Mouse (Mus musculus) CH12F3 (cell line): ENCODE results near the gene Nceh1.

Experiments
- in situ Hi-C: fragments of 300-500 bp; cut with MboI; formaldehyde crosslinking; loops from 2 replicates; pipeline ENCODE4 v1.14.3; 2020; ENCODE audit warnings: low sequenced_read_pairs

Nceh1 gene

DNA sequence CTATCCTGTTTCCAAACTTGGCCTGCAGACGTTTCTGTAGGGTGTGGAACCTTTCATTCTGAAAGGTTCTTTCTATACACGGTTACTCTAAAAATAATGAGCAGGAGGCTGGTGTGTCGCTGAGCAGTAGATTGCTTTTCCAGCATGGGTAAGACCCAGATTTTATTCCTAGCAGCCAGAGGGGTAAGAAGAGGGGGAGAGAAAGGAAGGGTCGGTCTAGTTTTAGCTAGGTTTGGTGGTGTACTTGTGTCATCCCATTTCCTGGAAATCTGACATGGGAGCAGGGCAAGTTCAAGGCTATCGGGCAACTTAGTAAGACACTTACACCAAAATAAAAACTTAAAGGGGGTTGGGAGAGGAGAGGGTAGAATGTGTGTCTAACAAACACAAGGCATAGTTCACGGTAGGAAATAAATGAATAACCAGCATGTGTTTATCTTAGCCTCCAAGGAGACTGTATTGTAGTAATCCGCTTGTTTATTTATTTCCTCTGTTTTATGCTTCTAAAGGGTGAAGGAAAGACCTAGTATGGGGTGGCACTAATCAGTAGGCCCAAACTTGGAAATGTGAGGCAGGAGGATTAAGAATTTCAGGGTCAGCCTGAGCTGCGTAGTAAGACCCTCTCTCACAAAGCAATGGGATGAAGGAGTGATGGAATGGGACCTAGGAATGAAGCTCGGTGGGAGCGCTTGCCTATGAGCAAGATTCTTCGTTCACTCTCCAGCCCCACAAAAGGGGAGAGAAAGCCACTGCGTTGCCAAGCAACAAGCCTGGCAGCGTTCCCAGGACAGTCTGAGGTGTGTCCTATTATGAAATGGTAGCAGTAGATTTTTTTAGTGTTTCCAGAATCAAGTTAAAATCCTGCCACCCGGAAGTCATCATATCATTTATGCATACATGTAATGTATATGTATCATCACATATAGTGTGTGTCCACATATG lies 6.8 kb downstream of the Nceh1 start:
- in situ Hi-C loops, result no loop called here

DNA sequence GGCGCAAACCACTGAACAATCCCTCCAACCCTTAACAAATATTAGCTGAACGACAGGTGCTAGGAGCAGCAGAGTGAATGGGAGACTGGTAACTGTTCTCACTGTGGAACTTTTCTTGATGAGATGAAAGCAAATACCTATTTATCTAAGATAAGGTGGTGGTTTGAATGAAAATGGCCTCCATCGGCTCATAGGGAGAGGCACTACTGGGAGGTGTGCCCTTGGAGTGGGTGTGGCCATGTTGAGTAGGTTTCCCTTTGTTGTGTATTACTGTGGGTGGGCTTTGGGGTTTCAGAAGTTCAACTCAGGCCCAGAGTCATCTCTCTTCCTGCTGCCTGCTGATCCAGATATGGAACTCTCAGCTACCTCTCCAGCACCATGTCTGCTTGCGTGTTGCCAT lies 8.1 kb downstream of the Nceh1 start:
- in situ Hi-C loops, result no loop called here

DNA sequence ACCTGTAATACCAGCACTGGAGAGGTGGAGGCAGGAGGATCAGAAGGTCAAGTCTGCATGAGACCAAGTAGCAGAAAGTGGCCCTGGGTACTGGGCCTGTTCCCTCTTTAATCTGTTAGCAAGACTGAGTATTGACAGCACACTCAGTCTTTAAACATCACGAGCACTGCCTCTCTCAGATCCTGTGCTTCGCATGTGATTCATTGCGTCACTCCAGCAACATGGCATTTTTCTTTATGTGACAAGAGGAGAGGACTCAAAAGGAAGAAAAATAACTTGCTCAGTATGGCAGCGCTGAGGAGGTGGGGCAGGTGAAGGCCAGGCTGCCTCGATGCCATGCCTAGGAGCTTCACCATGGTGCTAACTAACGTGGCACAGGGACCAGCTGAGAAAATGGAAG lies 9.1 kb downstream of the Nceh1 start:
- in situ Hi-C loops, result no loop called here

DNA sequence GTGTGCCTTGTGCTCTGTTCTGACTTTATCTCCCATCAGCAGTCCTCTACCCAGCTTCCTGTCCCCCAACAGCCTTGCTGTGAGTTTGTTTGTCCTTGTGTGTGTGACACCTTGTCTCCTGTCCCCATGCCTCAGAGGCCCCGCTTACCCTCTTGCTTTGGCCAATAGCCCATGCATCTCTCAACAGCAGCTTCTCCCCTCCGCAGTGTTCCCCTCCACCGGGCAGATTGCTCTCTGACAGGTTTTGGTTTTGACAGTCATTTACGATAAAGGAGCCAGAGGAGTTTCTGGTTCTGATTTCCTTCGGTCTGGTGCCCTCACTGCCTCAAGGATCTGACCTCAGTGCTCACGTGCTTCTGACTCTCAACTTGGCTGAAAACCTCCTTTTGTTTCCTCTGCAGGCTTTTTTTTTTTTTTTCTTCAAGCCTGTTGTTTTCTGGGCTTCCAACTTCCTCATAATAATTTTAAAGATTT lies 11.1 kb downstream of the Nceh1 start:
- in situ Hi-C loops, result no loop called here

DNA sequence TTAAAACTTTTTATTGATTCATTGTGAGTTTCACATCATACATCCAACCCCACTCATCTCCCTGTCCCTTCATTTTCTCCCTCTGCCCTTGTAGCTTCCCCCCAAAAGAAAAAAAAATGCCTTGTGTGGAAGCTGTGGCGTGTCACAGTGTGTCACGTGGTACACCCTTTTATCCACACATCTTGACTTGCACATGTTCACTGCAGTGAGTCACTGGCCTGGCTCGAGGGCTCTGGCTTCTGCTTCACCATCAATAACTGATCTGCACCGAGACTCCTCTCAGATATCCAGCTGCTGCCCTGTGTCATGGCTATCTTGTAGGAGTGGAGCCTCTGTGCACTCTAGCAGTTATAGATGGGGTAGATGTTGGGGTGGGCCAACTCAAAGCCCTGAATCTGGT lies 12.4 kb downstream of the Nceh1 start:
- in situ Hi-C loops, result no loop called here

DNA sequence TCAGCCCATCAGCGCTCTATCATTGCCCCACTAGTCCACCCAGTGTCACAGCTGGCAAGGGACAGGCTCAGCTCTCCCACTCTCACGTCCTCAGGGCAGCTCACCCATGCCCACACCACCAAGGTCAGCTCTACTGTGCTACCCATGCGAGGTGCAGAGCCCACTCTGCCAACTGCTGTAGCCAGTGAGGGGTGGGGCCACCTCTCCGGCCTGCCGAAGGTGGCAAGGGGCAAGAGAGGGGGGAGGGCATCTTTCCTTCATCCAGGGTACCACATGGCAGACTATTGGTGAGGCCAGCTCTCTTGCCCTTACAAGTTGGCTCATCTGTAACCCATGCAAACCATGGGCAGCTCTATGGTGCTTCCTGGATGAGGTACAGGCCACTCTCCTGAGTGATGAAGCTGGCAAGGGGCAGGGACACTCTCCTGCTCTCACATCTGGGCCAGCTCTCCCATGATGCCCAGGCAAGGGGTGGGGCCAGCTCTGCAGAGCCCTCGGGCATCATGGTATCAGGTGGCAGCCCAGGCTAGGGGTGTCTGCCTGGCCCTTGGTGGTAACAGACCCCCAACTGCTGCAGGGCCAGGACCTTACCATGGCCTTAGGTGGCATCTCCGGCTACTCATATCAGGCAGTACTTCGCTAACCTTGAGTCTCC lies 12.9 kb downstream of the Nceh1 start:
- in situ Hi-C loops, result no loop called here

DNA sequence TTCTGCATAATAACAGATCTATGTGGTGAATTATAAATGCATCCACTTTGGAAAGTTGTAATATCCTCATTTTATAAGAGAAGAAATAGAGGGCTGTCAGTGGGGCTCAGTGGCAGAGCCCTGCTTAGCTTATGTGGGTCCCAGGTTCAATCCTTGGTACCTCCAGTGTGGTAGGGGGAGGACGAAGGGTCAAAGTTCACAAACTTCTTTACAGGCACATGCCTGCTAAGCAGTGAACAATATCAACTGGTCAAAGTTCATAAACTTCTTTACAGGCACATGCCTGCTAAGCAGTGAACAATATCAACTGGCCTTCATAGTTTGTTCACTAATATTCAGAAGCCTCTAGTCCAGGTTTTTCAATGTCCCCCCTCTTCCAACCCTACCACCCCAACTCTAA lies 13.8 kb downstream of the Nceh1 start:
- in situ Hi-C loops, result no loop called here

DNA sequence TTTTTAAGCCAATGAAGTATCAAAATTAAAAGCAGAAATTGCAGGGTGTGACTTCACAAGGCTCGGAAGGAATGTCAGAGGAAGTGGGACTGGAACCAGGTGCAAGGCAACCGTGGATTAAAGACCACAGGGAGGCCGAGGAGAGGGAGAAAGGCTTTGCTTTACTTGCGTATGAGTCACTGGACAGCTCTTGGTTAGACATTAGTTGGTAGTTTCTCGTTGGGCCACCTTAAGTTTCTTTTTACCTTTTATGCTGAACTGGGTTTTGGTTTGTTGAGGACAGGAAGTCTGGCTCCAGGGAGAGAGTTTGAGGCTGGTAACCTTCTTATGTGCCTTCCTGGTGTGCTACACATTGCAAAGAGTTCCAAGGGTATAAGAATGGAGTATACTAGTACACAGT lies 15.1 kb downstream of the Nceh1 start:
- in situ Hi-C loops, result no loop called here

DNA sequence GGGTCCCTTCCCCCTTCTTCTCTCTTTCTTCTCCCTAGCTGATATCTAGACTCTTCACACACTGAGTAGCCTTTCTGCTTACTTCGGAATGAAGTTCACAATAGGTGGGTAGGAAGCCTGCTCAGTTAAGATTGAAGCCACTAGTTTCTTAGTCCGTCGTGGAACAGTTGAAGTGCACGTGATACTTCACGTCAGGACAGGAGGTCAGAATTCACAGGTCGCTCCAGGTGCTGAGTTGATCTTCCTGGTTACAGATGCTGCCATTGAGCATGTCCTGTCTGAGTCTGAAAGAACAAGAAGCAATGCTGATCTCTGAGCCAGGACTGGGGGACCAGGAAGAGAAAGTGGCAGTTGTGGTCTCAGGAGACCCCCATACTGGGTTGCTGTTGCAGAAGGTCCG lies 16.4 kb downstream of the Nceh1 start:
- in situ Hi-C loops, result no loop called here

DNA sequence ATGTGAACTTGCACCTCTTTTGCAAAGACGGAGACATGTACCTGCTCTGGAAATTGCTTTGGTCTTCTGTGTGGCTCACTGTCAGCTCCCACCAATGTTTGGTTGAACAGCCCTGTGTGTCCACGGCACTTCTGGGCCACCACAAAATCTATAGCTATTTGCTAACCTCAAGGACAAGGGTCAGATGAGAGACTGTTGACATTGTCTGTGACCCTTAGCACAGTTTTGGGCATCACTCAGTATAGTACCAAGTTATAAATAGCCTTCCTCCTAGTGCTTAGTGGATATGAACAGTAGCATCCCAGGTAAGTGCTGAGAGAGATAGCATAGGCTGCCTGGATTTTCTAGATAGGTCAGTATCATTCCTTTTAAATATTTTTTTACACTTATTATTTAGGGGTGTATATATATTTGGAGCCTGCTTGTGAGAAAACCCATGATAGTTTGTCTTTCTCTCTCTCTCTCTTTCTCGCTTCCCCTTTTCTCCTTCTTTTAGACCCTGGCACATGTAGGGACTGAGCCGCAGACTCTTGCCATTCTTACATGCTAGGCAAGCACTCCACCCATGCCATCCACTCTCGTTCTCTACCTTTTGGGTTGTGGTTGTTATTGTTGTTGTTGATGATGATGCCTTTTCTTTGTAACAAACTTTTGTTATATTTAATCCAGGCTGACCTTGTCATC lies 19.1 kb downstream of the Nceh1 start:
- in situ Hi-C loops, result no loop called here

DNA sequence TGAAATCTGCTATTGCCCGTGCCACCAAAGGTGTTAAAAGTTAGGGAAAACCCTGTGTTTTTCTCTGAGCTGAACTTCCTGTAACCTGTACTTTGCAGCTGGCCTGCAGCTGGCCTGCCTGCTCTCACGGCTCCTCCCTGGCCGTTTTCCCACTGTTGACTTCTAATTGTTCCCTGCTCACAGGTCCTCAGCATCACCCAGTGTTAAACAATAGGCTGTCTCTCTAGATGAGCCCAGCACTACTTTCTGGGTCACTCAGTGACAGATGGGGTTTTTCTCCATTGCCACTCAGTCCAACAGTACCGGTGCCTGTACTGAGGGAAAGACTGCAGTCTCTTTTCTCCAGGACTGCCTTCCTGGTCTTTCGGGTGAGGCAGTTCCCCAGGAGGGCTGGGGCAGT lies 22.3 kb downstream of the Nceh1 start:
- in situ Hi-C loops, result no loop called here

DNA sequence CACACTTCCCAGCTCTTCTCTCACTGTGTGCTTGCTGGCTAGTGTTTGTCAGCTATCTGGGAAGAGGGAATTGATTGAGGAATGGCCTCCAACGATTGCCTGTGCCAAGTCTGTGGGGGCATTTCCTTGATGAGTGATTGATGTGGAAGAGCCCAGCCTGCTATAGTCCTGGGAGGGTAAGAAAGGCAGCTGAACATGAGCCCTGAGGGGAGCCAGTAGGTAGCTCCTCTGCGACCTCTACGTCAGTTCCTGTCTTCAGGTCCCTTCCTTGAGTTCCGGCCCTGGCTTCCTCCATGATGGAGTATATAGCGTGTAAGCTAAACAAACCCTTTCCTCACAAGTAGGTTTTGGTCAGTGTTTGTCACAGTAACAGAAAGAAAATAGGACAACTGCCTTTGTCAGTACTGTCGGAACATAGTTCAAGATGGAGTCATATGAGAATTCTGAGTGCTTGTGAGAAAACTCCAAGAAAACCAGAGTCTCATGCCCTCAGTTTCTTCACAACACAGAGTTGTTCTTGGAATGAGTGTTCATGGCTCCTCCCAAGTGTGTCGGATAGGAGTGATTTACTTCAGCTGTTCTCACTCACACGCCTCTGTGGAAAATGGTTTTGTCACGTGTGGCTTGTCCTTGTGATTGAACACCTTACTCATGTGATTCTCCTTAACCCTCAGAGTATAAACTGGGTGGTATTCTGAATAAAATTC lies 22.9 kb downstream of the Nceh1 start:
- in situ Hi-C loops, result no loop called here

DNA sequence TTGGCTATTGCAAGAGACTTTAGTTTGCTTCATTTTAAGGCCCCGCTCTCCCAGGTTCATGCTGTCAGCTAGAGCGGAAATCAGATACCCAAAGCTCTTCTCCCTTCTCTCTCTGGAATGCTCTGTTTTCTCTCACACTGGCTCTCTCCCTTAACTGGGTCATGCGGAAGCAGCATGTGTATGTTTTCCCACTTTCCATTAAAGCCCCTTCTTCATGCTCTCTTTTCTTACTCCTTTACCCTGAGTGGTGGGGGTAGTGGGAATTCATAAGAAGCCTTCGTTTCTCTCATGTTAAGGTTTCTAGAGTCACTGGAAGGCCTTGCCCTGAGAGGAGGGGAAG lies 23.4 kb downstream of the Nceh1 start:
- in situ Hi-C loops, result no loop called here

DNA sequence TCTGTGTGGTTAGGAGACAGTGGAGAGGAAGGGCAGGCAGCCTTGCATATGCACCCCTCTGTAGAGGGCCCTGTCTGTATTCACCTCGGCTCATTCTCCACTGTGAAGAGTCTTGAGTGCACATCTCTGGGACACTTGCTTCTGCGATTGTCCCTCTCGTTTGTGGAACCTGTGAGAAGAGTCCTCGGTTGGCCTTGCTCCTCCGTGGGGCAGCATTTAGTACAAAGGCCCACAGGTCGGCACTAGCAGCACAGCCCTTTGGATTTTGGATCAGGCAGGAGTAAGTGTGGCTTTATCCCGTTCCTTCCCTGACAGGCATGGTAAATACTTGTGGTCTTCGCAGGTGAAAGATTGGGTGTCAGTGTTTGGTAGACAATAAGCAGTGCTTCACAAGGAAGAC lies 23.8 kb downstream of the Nceh1 start:
- in situ Hi-C loops, result no loop called here

DNA sequence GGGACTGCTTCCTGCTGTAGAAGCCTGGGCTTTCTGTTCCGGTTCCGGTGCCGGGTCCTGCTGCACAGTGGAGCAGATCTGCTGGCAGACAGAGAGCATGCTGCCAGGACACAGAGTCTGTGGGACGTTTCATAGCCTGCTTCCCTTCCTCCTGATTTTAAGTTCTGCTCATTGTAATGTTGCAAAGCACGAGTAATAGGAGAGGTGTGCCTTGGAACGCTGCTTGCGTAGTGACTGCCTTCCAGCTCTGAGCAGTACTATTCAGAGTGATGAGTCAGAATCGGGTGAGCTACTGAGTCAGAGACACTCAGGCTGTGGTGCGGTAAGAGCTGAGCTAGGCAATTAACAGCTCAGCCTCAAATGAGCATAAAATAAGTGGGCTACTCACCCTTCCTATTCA lies 26.9 kb downstream of the Nceh1 start:
- in situ Hi-C loops, result no loop called here

DNA sequence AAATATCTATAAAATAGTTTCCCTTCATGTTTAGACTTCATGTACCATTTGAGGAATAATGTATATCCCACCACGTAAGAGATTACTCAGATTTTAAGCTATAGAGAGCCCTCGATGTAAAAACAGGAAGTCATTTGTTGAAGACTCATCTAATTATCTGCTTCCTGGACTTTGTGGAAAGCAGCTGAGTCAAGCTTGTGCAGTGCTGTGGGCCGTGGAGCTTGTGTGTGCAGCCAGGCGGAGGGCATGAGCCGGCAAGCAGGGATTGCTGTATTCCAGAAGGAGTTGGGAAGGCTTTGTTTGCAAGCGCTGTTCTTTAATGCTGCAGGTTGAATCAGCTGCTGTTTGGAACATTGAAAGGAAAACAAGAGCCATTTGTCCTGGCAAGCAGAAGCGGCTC lies 27.5 kb downstream of the Nceh1 start:
- in situ Hi-C loops, result no loop called here

DNA sequence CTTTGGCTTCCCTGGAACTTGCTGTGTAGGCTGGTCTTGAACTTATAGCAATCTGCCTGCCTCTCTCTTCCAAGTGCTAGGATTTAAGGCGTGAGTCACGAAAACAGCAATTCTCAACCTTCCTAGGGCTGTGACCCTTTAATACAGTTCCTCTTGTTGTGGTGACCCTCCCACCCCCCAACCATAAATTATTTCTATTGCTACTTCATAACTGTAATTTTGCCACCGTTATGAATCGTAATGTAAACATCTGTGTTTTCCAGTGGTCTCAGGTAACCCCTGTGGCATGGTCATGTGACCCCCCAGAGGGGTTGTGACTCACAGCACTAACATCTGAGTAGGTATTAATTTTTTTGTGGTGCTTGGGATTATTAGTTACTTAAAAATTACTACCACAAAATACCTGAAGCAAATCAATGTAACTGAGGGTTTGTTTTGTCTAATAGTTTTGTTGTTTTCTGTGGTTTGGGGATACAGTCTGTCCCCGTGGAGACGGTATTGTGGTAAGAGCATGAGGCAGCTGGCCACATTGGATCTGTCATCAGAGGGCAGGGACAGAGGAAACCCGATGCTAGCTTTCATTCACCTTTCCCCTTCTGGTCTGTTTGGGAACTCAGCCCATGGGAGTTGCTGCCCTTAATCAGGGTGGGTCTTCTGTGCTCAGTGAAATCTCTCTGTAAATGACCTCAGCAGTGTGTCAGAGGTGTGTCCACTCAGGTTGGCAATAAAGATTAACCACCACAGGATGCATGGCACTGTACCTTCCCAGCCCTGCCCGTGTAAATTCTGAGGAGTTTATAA lies 31.5 kb downstream of the Nceh1 start:
- in situ Hi-C loops, result no loop called here

DNA sequence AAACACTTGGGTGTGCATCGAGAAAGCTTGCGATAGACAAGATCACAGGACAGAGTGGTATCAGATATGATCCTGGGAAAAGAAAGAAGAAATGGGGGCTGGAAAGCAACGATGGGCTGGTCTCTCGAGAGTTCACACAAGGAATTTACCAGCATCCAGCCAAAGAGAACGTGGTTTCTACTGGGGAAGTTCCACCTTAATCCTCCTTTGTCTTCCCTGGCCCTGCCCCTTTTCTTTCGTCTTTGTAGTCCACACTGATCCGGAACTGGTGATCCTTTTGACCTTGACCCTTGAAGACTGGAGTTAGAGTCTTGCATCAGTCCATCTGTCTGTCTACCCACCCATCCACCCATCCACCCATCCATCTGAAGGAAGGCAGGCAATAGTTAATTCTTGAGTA lies 34.6 kb downstream of the Nceh1 start:
- in situ Hi-C loops, result no loop called here

DNA sequence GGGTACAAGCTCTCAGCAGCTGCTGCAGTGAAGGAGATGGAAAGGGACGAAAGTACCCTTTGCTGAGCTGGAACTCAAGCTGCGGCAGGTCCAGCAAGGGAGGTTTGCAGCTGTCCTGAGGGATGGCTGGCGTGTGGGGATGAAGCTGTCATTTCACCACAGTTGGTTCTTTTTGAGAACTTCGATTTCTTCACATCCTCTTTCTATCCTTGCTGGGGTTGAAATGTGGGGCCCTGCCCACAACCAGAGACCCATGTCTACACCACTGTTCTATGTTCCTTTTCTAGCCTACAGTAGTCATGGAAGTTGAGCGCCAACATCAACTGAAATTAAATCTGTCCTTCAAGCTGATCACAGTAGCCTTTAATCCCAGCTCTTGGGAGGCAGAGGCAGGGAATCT lies 35.8 kb downstream of the Nceh1 start:
- in situ Hi-C loops, result no loop called here

DNA sequence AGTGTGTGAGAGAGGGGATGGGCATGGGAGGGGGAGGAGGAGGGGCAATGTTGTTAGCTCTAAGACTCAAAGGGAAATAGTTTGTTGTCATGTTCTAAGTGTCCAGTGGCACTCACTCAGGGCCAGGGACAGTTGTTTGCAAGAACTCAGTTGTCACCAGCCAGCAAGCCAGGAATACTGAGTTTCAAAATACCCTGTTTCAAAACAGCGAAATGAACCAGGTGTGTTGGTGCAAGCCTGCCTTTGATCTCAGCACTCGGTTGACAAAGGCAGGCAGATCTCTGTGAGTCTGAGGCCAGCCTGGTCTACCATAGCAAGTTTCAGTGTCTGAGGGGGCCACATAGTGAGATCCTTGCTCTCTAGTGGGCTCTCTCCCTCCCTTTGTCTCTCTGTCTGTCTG lies 39.3 kb downstream of the Nceh1 start:
- in situ Hi-C loops, result no loop called here
